Mouse (Mus musculus): ENCODE measurements around the gene Mprip. TPM values are rescaled to one million over a fixed set of nuclear protein-coding genes. Genes with fewer than 3 reads are reported as not detected.

Gene Mprip
- polyA plus RNA-seq, 1 experiment = 146 TPM

- peak in 1 of 2 experiments; percentile 47 for DNase-seq (ENCODE audit: extremely low spot score in 1 of 2, low spot score in 1 of 2)
These were observed 126.2 kb downstream of the Mprip start, which contains the start of gene Pld6 for GRCm38 (mm10) chr11:59787199-59787781. Gene Pld6, minus strand, starts transcription at chr11:59787645.

GRCm38 (mm10) chr11:59789311-59789710, 128.2 kb downstream of the Mprip start:
- no peak for DNase-seq (ENCODE audit: extremely low spot score in 1 of 2, low spot score in 1 of 2)

GRCm38 (mm10) chr11:59793390-59793789, 132.3 kb downstream of the Mprip start:
- DNase-seq (ENCODE audit: extremely low spot score in 1 of 2, low spot score in 1 of 2) = no peak

GRCm38 (mm10) chr11:59800412-59800811, 139.3 kb downstream of the Mprip start:
- no peak for DNase-seq (ENCODE audit: extremely low spot score in 1 of 2, low spot score in 1 of 2)

GRCm38 (mm10) chr11:59801881-59802280, 140.8 kb downstream of the Mprip start:
- no peak for DNase-seq (ENCODE audit: extremely low spot score in 1 of 2, low spot score in 1 of 2)

GRCm38 (mm10) chr11:59803516-59803915, 142.4 kb downstream of the Mprip start:
- DNase-seq (ENCODE audit: extremely low spot score in 1 of 2, low spot score in 1 of 2) = no peak

- no peak for DNase-seq (ENCODE audit: extremely low spot score in 1 of 2, low spot score in 1 of 2)
These were observed 143.5 kb downstream of the Mprip start for GRCm38 (mm10) chr11:59804409-59805110.

- no peak for DNase-seq (ENCODE audit: extremely low spot score in 1 of 2, low spot score in 1 of 2)
These were observed 144.2 kb downstream of the Mprip start for GRCm38 (mm10) chr11:59805256-59805655.

GRCm38 (mm10) chr11:59805656-59806055, 144.6 kb downstream of the Mprip start:
- no peak for DNase-seq (ENCODE audit: extremely low spot score in 1 of 2, low spot score in 1 of 2)

- peak in 1 of 2 experiments; percentile 20 for DNase-seq (ENCODE audit: extremely low spot score in 1 of 2, low spot score in 1 of 2)
These were observed 147.3 kb downstream of the Mprip start for GRCm38 (mm10) chr11:59808170-59808960.

- DNase-seq (ENCODE audit: extremely low spot score in 1 of 2, low spot score in 1 of 2) = no peak
These were observed 148.1 kb downstream of the Mprip start for GRCm38 (mm10) chr11:59809071-59809669.

- peak; percentile 61 to 83 for DNase-seq (ENCODE audit: extremely low spot score in 1 of 2, low spot score in 1 of 2)
These were observed 148.8 kb downstream of the Mprip start, which contains the start of gene Flcn for GRCm38 (mm10) chr11:59809670-59810474. Gene Flcn, minus strand, starts transcription at chr11:59810016.

GRCm38 (mm10) chr11:59810480-59811158, 149.5 kb downstream of the Mprip start:
- DNase-seq (ENCODE audit: extremely low spot score in 1 of 2, low spot score in 1 of 2) = no peak

GRCm38 (mm10) chr11:59811211-59811610, 150.1 kb downstream of the Mprip start:
- no peak for DNase-seq (ENCODE audit: extremely low spot score in 1 of 2, low spot score in 1 of 2)

GRCm38 (mm10) chr11:59813276-59813675, 152.2 kb downstream of the Mprip start:
- no peak for DNase-seq (ENCODE audit: extremely low spot score in 1 of 2, low spot score in 1 of 2)

- no peak for DNase-seq (ENCODE audit: extremely low spot score in 1 of 2, low spot score in 1 of 2)
These were observed 153.2 kb downstream of the Mprip start for GRCm38 (mm10) chr11:59814311-59814710.

GRCm38 (mm10) chr11:59814936-59815335, 153.8 kb downstream of the Mprip start:
- no peak for DNase-seq (ENCODE audit: extremely low spot score in 1 of 2, low spot score in 1 of 2)

- no peak for DNase-seq (ENCODE audit: extremely low spot score in 1 of 2, low spot score in 1 of 2)
These were observed 154.5 kb downstream of the Mprip start for GRCm38 (mm10) chr11:59815482-59816065.

GRCm38 (mm10) chr11:59817916-59818315, 156.8 kb downstream of the Mprip start:
- DNase-seq (ENCODE audit: extremely low spot score in 1 of 2, low spot score in 1 of 2) = no peak

Measured in frontal cortex, adult 2 months (tissue).